Comparison of ENCODE assay signal across 1 mouse cellular context in the genomic region with DNA sequence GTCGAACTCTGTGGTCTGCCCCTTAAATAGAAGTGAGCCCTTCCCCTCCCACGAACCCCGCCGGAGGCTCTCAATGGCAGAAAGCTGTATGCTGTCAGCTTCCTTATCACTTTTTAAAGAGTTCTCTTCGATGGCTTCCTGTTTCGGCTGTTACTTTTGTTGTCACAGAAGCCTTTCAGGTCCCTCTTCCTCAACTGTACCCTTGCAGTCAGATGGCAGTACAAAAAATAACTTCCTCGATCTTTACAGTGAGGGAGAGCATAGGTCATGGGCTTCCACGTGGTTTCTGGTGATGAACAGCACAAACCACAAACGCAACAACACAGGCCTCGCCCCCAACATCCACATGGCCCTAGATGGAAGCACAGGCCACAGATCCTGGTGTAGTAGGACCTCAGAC.
A peak's percentile ranks its signal among the peaks of the same experiment; 100 is the strongest.
TF ChIP-seq lines count a peak whose summit lies in the region.

No protein-coding gene starts in this region.

TF ChIP-seq in MEL, 35 proteins besides CTCF, POLR2A, EP300 and RAD21 (continued from another document):
- TF ChIP-seq ZMIZ1 (IDR thresholded peaks at IDR 0.05; ENCODE audit: low read depth, low read length) (no peak), GATA1 (IDR thresholded peaks at IDR 0.05; ENCODE audit: low read depth, low read length) (peak; percentile 67), BHLHE40 (IDR thresholded peaks at IDR 0.05; ENCODE audit: borderline replicate concordance, low read depth, low read length) (no peak), GABPA (IDR thresholded peaks at IDR 0.05; ENCODE audit: low read depth, low read length) (no peak), ZKSCAN1 (IDR thresholded peaks at IDR 0.05; ENCODE audit: low read depth, low read length) (no peak), POLR2AphosphoS2 (IDR thresholded peaks at IDR 0.05; ENCODE audit: low read length) (no peak), SMC3 (IDR thresholded peaks at IDR 0.05; ENCODE audit: low read depth, low read length) (no peak), TCF12 (IDR thresholded peaks at IDR 0.05; ENCODE audit: low read depth, low read length) (no peak), CHD1 (IDR thresholded peaks at IDR 0.05; ENCODE audit: low read depth, low read length) (no peak), TBP (IDR thresholded peaks at IDR 0.05; ENCODE audit: low read depth, low read length) (0 out of 2 replicates have a peak, but pooled peaks have one; percentile 36), MXI1 (IDR thresholded peaks at IDR 0.05; ENCODE audit: low read depth, low read length) (peak; percentile 97), USF1 (IDR thresholded peaks at IDR 0.05; ENCODE audit: low read depth, low read length) (peak; percentile 48), ETS1 (IDR thresholded peaks at IDR 0.05; ENCODE audit: low read depth, low read length) (0 out of 2 replicates have a peak, but pooled peaks have one; percentile 12), RCOR1 (IDR thresholded peaks at IDR 0.05; ENCODE audit: low read depth, low read length) (no peak), NELFE (IDR thresholded peaks at IDR 0.05; ENCODE audit: low read depth, low read length) (0 out of 2 replicates have a peak, but pooled peaks have one; percentile 38)
